Mouse (Mus musculus) embryo, embryonic 10 days (tissue): ENCODE results near the gene Lrrn3.

Experiments
- DNase-seq: peaks from one replicate; pipeline ENCODE4 v3.0.0-alpha.2; 2015; ENCODE audit warnings: low spot score

Lrrn3 gene

DNA sequence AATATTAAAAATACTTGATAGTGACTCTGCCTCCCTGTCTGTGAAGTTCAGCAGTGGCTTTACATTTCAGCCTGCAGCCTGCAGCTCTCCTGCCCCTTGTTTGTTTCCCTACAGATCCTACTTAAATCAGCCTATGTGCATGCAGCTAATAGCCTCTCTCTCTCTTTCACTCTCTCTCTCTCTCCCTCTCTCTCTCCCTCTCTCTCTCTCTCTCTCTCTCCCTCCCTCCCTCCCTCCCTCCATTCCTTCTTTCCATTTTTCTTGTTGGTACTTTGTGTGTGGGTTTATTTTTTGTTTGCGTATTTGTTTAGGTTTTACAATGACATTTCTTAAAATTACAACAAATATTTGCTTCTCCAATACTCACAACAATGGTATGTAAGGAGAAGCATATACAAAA, at the start of gene Lrrn3:
Lrrn3 (minus strand) TSS at position 101 of the 400 bp plus-strand sequence.
- no peak for DNase-seq

DNA sequence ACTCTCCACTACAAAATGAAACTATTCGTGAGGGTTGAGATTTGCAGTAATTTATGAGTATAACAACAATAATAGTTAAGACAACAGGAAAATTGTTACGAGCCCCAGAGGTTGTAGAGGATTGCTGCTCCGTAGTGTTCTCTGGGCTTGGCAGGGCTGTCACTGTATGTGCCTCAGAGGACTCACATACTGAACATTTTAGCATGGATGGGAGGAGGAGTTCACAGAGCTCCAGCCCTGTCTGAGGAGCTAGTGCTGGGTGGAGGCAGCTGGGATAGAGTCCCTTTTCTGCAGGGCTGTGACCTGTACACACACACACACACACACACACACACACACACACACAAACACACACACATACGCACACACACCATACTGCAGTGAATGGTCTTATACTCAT, 42.2 kb upstream of the Lrrn3 start:
- DNase-seq: no peak

DNA sequence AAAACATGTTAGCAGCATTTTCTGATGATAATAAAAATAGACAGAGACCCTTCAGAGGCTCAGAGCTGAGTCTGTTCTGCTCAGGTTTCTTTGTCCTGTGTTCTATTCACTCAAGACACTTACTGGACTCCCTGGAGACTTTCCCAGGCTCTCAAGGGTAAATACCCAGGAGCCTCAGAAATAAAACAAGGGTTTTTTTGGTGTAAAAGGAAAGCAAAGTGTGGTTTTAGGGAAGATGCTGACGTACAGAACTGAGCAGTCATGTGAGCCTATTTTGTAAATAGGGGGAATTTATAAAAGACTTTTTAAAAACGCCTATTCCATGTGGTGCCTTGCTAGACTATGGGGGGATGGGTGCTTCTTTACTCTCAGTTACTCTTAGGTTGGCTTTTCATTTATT, 40.5 kb upstream of the Lrrn3 start:
- no peak for DNase-seq

DNA sequence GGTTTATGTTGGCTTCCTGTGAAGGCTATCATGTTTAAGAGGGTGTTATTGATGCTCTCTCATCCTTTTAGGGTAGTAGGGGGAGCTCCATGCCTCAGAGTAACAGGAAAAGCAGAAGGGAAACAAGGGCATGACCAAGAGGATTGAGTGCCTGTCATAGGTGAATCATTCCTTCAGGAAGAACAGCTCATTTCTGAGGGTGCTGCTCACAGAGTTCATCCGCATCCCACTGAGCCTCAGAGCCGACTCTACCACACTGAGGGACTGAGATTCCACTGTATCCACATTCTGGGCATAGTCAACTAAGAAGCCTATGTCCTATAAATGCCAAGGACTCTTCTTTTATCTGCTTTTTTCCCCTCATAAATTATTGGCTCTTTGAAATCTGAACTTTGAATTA, 35.4 kb upstream of the Lrrn3 start:
- DNase-seq: no peak

DNA sequence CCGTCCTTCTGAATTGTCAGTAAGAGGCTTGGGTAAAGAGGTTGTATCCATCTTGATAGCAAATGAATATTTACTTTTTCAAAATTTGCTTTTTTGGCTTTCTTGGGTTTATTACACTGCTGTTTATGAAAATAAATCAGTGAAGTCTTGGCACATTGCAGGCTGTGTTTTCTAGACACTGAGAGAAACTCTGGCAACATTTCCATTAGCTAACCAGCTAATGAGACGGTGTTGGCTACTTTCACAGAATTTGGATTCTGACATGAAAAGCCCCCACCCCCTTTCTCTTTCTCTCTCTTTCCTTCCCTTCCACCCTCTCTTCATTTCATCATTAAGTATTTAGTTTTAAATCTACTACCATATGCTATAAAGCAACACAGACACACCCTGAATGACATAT, 34.1 kb upstream of the Lrrn3 start:
- no peak for DNase-seq

DNA sequence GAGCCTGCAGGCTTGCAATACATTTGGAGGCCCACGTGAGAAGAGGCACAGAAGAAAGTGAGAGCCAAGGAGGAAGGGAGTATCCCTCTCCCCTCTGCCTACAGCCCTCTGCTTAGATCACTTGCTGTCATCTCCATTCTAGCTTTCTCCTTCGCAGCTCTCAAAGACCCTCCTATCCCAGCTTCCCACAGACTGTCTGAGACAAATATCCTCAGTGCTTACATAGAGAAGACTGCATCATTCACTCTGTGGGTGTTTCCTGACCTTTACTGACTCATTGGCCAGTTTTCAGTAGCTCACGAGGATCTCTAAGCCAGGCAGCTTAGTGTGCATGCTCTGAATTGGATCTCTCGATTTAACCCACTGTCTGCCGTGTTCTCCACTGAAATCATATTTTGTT, 32.7 kb upstream of the Lrrn3 start:
- no peak for DNase-seq

DNA sequence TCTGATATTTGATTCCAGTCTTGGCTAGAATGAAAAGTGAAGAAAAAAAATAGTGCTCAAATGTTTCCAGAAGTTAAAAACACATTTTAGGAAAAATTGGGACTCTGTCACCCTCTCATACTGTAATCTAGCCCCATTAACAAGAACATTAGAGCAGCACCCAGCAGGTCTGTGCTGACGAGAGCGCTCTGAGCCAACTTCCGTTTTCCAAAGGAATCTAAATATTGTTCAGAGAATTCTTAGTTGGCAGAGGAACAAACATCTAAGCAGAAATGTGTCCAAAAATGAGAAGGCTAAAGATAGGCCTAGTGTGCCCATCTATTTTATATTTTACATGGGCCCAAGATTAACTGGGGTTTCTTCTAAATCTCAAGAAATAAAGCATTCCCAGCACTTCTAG, 24.4 kb upstream of the Lrrn3 start:
- DNase-seq: no peak

DNA sequence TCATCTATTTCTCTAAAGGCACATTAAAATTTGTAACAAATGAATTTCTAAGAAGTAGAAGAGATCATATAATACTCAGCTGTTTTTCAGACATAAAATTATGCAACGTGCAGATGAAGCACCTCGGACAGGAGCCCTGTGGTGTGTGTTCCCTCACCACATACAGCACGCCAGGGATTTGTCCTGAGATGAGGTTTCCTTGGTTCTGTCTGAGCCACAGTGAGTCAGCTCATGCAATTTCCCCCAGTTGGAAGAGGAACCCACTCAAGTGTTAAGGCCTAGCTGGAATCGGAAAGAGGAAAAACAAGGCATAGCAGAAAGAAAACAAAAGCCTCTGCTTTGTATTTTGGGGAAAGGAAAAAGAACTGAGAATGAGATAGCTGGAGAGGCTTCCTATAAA, 22.4 kb upstream of the Lrrn3 start:
- no peak for DNase-seq

DNA sequence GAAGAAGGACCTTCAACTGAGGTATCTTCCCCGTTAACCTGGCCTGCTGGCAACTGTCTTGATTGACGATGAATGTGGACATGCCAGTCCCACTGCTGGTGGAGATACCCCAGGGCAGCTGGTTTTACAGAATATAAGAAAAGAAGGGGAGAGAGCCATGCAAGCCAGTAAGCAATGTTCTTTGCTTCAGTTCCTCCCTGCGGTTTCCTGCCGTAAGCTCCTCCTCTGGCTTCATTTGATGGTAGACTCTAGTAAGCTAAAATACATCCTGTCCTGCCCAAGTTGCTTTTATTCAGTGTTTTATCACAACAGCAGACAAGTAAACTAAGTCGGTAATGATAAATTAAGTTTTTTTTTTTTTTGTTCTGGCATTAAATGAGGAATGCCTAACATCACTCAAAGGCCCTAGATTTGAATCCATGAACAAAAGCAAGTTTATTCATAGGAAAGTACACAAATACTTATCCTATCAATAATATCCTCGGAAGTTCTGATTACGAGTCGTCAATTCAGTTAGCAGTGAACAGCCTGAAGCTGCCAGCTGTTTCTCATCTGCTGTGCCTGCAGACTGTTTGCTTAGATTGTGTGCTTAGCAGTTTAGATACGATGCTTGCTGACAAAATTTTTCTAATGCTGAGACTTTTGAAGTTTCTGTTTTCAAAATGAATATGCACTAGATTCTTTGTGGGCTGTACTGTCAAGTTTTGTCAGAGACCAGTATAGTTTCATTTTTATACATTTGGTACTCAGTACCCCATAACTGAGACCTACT, 14.0 kb upstream of the Lrrn3 start:
- no peak for DNase-seq

DNA sequence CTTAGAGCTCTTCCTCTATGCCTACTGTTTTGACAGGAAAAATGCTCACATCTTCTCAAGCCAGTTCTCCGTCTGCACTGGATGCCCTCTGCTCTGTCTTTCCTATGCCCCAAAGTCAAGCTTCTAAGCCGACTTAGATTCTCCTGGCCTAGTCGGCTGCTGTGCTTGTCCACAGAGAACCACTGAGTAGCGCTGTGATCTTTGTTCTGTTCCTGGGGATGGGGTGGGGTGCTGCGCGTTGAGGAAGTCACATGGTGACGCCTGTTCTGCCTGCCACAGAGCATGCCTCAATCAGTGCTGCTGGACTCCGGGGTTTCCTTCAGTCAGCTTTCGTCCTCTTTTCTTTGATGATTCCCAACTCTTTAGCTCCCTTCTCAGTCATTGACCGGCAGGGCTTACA, 8.4 kb upstream of the Lrrn3 start:
- DNase-seq: peak; percentile 40

DNA sequence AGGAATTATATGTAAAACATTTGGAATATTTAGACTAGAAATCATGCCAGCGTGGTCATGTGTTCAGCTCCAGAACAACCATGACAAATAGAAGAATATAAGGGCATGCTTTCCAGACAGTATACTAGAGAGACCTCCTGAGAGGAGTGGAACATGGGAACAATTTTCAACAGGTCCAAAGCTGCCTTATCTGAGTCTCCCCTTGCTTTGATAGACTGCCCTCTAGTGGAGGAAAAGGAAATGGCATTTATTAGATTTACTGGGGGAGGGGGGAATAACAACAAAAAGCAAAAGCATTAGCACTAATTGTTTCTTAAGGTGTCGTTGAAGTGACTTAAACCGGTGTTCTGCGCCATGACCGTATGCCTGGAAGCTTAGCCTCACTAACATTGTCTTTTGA, 774 bp upstream of the Lrrn3 start:
- peak; percentile 62 for DNase-seq

DNA sequence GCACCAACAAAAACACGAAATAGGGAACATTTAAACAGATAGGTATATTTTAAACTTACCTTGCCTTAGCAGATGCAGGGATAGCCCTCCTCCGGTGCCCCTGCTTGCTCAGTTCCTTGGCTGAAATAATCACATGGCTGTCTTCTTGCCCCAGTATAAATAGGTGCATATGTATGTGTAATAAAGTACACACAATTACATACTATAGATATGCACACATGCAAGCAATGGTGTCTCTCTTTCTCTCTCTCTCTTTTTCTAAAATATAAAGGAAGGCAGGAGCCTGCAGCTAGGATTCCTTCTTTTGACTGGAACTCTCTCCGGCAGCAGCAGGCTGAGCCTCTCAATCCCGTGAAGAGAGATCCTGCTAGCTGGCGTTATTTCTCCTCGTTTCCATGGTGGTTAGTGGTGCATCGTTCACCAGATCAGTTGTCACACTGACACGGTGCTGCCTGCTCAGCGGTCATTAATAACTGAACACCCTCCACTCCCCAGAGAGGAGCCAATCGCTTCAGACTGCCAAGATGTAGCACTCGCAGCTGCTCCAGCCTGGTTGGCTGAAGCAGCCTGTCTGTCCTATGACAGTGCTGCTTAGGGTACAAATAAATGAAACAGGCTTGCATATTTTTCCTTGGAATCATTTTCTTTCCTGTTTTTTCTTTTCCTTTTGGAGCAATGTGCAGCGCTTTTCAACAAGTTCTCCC, 567 bp downstream of the Lrrn3 start:
- peak; percentile 64 for DNase-seq

DNA sequence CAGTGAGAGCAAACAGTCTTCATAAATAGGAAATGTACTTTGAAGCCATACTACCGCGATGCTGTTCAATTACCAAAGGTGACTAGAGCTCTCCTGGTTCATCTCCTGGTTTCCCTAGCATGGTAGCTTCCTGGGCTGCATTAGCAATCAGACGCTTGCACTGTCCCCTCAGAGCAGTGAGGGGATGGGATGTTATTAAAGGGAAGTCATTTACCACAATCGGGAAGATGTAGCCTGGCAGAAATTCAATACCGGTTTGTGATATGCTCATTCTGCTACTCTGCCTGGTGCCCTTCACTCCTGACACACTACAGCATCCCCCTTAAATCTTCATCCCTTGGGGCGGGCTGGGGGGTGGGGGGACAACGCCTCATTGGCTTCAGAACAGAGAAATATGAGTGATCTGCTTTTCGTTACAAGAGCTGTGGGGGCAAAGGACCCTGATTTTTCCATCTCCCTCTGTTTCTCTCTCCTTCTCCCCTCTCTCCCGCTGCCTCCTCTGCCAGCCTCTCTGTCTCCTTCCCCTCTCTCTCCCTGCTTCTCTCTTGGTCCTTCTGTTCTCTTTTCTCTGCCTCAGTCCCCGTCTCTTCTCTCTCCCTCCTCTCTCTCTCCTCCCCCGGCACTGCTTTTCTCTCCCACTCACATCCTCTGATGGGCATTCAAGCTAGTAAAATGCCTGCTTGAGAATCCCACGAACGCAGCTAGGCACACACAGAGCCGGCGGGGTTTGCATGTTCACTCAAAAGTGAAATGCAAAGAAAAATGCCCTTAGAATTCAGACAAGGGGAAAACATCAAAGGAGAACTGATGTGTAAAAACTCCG, 1.3 kb downstream of the Lrrn3 start:
- DNase-seq: no peak

DNA sequence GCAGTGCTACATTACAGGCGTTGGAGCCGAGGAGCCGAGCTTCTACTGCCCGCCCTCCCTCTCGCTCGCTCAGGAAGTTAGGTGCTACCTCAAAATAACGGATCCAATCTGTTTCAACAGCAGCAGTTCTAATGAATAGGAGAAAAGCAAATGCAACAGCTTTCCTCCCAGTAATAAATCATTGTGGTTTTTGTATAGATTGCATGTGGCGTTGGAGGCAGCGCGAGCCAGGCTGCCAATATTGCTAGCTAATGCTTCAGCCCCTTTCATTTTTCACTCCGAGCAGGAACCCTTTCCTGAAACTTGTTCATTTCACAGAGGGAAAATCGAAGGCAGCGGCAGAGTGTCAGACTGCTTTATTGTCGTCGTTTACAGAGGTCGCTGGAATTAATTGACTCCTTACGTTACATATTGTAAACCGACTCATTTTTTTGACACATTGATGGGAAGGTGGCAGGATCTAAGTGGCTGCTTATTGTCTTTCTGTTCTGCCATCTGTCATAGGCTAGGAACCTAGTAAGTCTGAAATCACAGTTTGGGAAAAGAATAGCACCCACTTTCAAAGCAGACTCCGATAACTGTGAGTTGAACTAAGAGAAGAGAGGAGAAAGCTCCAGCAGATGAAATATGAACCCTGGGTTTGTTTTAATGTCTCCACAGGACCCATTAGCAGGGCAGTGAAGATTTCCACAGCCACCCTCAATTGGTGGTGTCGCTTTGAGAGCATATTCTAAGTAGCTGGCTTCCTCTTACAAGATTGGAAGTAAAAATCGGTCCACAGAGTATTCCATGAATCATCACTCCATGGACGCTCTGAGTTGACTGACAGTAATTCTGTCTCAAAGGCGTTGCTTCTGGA, 2.4 kb downstream of the Lrrn3 start:
- DNase-seq: peak; percentile 34

DNA sequence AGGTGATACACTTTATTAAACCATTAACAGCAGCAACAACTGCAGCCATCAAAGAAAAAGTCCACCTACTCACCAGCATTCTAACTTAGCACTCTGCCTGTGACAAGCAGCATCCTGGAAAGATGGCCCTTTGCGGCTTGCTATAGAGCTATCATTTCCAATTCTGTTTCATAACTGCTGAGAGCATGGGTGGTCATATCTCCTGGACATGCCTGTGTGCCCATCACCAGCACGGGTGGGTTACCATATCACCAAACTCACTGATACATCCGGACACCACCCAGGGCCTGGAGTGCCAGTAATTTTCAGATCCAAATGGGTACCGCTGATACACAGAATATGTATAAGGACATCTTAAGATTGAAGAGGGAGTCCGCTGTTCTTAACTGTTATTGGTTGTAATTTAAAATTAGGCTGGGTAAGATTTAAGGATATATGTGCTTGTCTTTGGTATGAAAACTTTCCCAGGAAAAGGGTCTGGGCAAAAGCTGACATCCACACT, 3.1 kb downstream of the Lrrn3 start:
- no peak for DNase-seq

DNA sequence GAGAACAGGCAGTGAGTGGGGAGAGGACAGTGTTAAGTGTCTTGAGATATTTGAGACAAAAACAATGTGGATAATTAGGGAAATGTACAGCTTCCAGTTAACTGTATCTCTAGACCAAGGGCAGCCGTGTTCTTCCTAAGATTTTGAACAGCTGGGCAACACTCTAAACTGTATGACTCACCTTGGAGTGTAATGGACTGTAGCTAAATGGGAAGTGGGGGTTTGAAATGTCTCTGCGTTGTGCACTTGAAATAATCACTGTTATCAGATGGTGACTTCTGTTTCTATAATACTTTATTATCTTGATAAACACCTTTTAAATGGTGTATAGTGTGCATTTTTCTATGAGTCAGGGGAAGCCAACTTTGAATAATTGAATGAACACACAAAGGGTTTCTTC, 4.7 kb downstream of the Lrrn3 start:
- DNase-seq: no peak

DNA sequence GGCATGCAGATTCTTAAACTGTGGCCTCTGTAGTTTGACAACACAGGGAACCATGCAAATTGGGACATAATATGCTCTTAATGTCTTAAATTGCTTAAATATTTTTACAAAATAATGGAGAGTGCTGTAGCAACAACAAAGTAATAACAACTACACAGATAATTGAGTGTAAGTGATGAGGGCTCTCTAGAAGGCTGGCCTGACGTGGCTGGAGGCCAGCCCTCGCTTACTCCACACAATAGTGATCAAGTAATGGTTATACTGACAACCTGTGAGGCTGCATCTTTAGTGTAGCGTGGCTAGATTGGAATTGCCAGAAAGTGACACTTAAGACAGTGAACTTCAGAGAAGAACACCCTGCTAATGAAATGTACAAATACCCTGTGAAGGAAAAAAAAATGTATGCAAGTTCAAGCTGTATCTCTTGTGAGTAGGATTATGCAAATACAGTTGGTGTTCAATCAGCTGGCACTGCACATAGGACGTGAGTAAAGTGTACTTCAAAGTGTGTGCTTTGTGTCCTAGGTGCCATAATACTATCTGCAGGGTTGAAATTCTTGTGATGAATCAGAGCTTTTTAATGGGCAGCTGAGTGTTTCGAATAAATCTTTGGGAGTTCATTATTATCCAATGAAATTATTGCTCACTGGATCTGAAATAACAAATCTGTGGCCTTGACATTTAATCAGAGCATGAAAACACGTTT, 17.0 kb downstream of the Lrrn3 start:
- DNase-seq: no peak

DNA sequence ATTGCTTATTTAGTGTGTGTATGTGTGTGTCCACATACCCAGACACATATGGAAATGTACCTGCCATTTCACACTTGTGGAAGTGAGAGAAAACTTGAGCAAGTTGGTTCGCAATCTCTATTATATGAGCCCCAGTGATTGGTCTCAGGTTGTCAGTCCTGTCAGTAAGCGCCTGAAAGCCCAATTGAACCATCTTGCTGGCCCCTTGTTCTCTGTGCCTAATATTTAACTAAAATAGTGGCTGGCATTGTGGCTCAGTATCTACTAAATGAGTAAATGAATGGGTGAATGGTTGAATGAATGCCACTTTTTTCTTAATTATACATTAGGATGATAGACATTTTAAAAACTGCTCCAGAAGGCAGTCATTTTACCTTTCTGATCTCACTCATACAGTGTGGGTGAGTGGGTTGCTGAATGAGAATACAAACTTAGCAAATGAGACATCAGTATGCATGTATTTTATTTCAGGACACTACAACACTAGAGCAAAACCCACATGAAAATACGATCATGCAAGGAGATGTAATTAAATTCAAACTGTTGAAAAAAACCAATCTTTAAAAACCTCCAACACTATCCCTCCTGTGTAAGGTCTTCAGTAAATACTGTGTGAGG, 17.7 kb downstream of the Lrrn3 start:
- DNase-seq: no peak

DNA sequence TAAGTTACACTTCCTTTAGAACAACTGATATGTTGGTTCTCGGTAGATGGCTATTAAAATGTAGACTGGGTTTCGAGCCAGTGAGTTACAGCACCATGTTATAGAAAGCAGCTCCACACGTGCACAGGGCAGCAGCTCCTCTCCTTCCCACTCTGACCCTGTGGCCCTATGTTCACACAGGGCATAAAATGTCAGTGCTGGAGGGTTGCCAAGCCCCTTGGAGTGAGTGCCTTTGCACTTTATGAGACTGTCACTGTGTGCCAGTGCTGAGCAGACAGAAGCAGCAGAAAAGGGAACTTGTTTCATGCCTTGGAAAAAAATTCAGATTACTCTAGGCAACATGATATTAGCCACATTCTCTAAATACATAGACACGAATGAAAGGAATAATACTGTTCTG, 47.8 kb downstream of the Lrrn3 start:
- DNase-seq: no peak

DNA sequence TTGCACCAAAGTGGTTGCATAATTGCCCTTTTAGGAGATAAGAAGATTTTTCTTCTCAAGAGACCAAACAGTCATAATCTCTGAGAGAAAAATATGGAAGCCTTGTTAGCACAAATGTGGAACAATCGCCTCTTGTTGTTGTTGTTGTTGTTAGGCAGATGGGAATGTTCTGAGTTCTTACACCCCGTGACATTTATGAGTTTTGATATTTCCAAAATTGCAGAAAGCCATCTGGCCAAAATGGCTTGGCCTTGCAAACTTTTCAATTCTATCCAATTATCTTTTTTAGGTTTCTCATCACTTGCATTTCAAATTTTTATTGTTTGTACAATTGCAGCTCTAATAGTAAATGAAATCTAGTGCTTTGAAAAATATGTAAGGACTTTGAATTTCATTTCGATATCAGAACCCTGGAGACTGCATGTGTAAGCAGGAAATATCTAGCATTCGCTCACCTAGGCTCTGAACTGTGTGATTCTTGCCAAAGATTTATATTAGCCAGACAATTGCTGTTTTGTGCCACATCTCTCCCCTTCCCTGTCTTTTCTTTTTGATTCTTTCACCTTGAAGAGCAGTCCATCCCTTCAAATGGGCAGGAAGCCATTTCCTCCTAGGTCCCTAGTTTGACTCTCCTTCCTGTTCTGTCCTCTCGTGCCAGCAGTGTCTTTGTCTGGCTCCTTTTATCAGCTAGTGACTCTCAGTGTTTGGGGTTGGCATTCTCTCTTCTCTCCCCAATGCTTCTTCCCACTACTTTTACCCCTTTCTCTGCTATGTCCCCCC, 49.8 kb downstream of the Lrrn3 start:
- no peak for DNase-seq
